Mouse (Mus musculus): ENCODE measurements around the gene Padi2. TPM values are rescaled to one million over a fixed set of nuclear protein-coding genes. Genes with fewer than 3 reads are reported as not detected.

Padi2 gene
- polyA plus RNA-seq, 1 experiment from 2014 or later: 13.6 TPM

DNA sequence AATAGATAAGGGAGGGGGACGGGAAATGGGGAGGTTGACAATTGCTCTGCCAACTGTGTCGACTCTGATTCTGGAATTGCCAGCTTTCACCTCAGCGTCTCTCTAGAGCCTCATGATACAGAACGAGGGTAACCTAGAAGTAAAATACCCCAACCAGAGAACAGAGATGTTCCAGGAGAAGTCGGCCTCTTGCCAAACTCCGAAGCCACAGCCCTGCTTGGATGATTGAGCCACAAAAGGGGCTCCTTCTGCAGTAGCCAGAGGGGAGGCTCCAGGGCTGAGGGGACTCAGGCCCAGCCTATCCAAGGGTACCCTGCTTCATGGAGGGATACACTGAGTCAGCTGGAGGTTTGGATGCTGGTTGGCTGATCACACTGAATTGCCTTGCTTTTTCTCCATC lies 52.2 kb downstream of the Padi2 start:
- no peak for DNase-seq (ENCODE audit: low spot score)

DNA sequence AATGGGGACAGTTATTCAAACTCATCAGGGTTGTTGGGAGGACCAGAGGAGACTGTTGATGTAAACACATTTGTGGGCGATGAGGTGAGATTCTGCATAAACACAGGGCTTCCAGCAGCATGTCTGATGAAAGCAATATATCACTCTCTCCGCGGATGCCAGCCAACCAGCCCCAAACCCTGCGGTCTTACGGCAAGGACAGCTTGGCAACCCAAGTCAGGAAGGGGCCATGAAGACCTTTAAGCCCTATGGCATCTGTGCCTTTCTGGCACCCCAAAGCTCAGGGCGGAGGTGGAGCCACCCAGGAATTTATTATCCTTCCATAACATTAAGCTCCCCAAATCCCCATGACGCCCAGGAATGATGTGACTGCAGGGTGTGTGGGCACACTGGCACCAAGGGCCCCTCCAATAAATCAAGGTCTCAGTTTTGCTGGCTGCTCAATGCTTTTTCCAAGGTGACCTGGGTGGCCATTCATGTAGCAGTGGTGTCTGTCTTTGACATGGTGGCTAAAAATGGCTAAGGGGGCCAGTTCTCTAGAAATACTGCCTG lies 53.1 kb downstream of the Padi2 start:
- DNase-seq (ENCODE audit: low spot score): no peak

- DNase-seq (ENCODE audit: low spot score): no peak
Measured at GRCm38 (mm10) chr4:140959715-140960479, 53.8 kb downstream of the Padi2 start.

DNA sequence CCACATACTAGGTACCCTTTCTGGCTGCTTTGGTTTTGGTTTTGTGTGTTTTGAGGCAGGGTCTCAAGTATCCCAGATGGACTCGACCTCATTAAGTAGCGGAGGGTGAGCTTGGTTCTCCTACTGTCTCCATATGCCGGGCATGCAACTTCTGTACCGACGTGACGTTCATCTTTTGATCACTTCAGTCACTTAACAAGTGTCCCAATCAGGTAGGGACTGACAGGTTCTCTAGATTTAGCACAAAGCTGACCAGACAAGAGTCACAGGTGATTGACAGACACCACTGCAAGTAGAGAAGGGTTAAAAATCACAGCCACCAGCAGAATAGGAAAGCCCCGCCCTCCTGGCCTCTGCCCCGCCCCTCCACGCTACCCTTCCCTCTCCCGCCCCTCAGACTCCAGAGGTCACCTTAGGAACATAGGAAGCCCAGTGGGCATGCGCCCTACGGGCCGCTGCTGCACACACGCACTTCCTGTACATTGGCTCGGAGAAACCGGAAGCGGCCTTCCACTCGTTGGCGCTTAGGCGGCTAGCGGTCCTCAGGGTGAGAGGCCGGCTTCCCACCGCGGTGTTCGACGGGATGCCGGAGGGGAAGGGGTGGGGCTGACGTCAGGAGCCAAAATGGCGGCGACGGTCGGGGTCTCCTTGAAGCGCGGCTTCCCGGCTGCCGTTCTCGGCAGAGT lies 54.8 kb downstream of the Padi2 start, which contains the start of gene Sdhb:
TSS of gene Sdhb (plus strand) at position 423 of the 686 bp plus-strand sequence.
- peak; percentile 96 for DNase-seq (ENCODE audit: low spot score)

DNA sequence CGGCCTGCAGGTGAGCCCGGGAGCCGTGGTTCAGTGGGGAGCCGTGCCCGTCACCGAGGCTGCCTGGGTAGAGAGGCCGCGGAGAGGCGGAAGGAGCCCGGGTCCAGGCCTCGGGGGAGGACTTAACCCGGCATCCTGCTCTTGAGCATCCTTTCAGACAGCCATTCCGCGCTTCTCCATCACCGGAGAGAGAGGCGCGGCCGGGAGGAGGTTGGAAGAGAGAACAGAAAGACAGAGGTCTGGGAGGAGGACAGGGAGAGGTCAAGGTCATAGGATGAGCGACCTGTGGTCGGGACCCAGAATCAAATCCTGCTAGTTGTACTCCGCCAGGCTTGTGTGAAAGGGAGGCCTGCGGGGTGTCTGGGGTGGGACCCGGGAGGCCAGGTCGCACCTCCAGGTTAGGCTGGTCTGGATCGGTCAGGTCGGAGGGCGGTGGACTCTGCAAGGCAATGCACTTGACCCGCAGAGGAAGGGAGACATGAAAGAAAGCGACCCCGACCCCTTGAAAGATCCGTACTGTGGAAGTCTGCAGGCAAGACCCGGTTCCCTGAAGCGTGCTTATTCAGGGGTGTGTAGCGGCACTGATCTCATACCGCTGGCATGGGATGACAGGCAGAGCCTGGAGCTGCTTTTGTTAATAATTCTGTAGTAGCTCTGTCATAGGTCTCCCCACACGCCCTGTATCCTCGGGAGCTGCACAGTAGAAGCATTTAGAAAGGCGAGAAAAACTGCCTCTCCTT lies 55.5 kb downstream of the Padi2 start:
- no peak for DNase-seq (ENCODE audit: low spot score)

DNA sequence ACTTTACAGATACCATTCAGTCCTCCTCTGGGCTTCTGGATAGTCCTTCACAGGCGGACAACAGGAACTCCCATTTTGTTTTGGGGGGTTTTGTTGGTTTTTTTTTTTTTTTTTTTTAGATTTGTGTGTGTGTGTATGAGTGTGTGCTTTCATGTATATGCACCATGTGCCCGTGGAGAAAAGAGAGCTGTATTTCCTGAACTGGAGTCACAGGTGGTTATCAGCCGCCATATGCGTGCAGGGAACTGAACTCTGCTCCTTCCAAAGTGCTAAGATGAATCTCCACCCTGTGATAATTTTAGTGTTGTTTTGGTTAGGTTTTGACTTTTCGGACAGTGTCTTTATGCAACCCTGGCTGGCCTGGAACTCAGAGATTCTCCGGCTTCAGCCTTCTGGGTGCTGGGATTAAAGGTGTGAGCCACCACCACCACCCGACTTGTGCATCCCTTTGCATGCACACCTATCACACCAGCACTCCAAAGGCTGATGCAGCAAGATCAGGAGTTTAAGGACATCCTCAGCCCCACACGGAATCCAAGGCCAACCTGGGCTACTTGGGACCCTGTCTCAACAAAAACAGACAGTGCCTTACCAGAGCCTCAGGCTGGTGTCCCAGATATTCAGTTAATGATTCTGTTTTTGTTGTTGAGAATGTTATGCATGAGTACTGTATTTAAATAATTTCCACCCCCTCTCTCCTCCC lies 56.2 kb downstream of the Padi2 start:
- no peak for DNase-seq (ENCODE audit: low spot score)

DNA sequence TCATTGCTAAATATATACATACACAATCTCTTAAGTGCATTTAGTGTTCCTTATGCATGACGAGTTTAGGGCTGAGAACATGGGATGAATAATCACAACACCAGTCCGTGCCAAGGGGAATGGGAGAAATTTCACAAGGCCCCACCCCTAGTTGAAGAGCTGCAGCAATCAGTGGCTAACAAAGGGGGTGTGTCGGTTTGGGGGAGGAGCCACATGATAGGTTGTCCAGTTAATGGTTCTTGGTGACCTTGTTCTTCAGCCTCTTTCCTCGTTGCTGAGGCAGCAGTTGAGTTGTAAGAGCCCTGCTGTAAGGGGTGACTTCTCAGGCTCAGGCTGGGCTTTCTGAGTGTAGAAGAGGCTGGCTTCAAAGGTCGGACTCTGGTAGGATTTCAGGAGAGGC lies 56.8 kb downstream of the Padi2 start:
- DNase-seq (ENCODE audit: low spot score): no peak

DNA sequence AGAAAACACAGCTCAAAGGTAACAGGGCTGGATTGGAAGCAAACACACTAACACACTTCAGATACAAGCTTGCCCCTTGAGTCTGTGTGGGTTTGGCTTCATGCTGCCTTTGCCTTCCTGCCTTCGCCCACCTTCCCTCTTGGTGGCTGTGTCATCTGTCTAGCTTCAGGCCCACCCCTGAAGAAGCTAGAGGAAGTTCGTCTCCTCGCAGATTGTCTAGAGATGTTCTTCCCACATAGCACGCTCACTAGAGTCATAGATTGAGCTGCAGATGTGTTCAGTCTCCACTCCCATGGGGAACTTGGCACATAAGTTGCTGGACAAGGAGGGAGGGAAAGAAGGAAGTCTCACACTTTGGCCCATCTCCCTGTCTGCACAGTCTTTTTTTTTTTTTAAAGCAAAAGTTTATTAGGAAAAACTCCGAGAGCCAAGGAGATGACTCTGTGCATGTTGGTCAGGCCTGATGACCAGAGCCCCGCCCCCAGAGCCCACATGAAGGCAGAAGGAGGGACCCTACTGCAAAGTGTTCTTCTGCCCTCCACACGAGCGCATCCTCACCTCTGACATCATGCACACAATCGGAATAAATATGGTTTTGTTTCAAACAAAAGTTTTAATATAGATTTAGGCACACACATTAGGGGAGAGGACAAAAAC lies 57.9 kb downstream of the Padi2 start:
- no peak for DNase-seq (ENCODE audit: low spot score)

- DNase-seq (ENCODE audit: low spot score): peak; percentile 71
Measured at GRCm38 (mm10) chr4:140964620-140965019, 58.5 kb downstream of the Padi2 start.

DNA sequence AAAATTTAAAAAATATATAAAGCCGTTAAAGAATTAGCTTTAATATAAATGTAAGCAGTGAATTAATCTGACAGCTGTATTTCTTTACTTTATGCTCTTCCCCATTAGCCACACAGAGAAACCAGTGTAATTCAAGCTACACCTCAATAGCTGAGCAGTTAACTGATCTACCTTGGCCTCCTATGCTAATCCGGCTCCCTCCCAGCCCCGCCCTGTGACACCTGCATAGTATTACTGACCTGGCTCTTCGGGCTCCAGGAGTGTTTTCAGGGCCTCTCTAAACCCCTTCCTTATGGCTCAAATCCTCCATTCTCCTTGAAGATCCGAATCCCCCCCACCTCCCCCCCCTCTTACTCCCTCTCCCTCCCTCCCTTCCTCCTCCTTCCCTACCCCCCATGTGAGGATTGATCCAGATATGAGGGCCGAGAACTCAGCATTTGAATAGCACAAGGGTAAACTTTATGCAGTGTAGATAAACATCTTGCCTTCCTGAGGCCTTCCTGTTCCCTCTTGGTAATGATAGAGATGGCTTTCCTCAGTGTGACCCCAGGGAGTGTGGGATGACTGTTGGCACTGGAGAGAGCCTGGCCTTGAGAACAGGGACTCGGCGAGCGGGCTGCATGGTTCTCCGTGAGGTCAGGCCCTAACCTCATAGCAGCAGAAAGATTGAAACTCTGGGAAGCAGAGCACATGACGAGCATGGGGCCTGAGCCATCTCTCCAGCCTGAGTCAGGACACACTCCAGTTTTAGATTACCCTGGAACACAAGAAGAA lies 61.4 kb downstream of the Padi2 start:
- no peak for DNase-seq (ENCODE audit: low spot score)

GRCm38 (mm10) chr4:140971691-140972090 lies 65.5 kb downstream of the Padi2 start:
- DNase-seq (ENCODE audit: low spot score): no peak

DNA sequence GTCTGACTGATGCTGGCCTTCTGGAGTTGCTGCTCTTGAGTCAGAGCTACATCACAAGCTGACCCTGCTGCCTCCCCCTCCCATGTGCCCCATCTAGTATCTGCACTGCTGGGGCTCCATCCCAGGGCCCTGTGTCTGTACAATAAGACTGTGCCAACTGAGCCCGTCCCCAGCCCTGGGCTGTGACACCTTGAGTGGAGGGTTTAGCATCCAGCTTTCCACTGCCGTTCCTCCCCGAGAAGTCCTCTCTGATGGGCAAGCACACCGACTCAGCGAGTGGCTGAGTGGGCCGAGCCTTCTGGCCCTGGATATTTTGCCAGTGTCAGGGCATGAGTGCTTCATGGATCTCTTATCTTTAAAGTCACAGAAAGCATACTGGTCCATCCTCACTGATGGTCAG lies 68.3 kb downstream of the Padi2 start:
- no peak for DNase-seq (ENCODE audit: low spot score)

DNA sequence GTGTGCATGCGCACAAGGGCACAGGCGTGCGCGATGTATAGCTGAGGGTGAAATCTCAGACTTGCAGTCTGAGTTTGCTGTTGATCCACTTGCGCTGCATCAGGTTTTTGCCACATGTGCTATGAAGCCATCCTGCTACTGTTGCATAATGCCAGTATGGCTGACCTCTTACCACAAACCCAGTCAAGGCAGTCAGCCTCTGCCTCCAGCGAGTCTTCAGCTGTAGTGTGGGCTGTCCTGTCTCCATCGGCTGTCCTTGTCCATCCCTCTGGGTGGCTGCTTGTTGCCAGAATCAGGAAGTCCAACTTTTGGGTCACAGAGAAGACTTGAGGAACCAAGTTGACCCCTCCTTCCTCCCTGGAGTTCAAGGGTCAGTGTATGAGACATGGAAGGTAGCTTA lies 69.2 kb downstream of the Padi2 start:
- no peak for DNase-seq (ENCODE audit: low spot score)

DNA sequence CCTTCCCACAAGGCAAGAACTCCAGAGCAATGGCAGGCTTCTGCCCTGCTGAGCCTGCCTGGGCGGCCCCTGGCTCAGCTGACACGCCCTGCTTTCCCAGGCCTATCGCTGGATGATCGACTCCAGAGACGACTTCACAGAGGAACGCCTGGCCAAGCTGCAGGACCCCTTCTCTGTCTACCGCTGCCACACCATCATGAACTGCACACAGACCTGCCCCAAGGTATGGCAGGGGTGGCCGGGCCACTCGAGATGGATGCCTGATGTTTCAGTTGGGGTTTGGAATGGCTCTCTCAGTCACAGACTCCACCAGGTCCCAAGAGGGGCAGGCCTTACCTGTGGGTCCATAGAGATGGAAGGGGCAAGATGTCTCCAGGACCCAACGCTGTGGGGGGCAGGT lies 71.1 kb downstream of the Padi2 start:
- no peak for DNase-seq (ENCODE audit: low spot score)

DNA sequence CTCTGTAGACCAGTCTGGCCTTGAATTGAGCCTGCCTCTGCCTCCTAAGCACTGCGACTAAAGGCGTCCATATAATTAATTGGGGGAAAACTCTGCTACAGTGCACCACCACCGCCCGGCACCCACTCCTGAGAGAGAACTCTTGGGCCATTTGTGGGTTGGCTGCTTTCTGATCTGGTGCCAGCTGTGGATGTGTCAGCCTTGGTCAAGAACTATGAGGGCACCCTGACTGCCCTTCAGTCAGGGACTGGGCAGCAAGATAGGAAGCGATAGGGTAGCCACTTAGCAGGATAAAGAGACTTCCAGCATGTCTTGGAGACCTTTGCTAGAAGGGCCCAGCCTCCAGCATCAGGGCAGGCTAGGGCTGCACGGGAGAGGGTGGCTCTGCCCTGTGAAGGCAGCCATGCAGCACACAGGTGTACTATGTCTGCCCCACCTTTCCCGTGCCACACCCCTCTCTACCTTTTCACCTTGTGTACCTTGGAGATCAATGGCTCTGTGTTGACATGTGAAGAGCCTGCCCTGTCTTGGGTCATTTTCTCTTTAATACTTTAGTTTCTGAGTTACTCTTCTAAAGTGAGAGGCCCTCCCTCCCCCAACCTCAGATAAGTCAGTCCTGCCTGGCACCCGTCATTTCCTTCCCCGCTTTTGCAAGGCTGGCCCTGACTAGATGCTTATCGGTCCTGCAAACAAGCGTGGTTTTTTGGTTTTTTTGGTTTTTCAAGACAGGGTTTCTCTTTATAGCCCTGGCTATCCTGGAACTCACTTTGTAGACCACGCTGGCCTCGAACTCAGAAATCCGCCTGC lies 71.9 kb downstream of the Padi2 start:
- DNase-seq (ENCODE audit: low spot score): no peak

- no peak for DNase-seq (ENCODE audit: low spot score)
Measured at GRCm38 (mm10) chr4:140981605-140982004, 75.5 kb downstream of the Padi2 start.

- no peak for DNase-seq (ENCODE audit: low spot score)
Measured at GRCm38 (mm10) chr4:140982808-140983207, 76.7 kb downstream of the Padi2 start.

GRCm38 (mm10) chr4:140983442-140983841 lies 77.3 kb downstream of the Padi2 start:
- peak; percentile 66 for DNase-seq (ENCODE audit: low spot score)

GRCm38 (mm10) chr4:140984544-140984943 lies 78.4 kb downstream of the Padi2 start:
- no peak for DNase-seq (ENCODE audit: low spot score)
